Mouse (Mus musculus): ENCODE data around the gene Gtf2i.

Gtf2i gene

GRCm38 (mm10) chr5:134322355-134322754 is 7.8 kb upstream of the Gtf2i start:
- no peak for DNase-seq (ENCODE audit: low read depth, low spot score)

- no peak for DNase-seq (ENCODE audit: low read depth, low spot score)
Measured at GRCm38 (mm10) chr5:134321699-134322098, 7.1 kb upstream of the Gtf2i start.

- DNase-seq (ENCODE audit: low read depth, low spot score) = no peak
Measured at GRCm38 (mm10) chr5:134318903-134319302, 4.3 kb upstream of the Gtf2i start.

GRCm38 (mm10) chr5:134316721-134317120 is 2.2 kb upstream of the Gtf2i start:
- DNase-seq (ENCODE audit: low read depth, low spot score) = no peak

GRCm38 (mm10) chr5:134315623-134316350 is 1.2 kb upstream of the Gtf2i start:
- no peak for DNase-seq (ENCODE audit: low read depth, low spot score)

GRCm38 (mm10) chr5:134314068-134314674 is 389 bp downstream of the Gtf2i start:
- DNase-seq (ENCODE audit: low read depth, low spot score) = peak; percentile 19

GRCm38 (mm10) chr5:134313451-134314067 is 1.0 kb downstream of the Gtf2i start:
- peak; percentile 82 for DNase-seq (ENCODE audit: low read depth, low spot score)

- DNase-seq (ENCODE audit: low read depth, low spot score) = no peak
Measured at GRCm38 (mm10) chr5:134312691-134313450, 1.7 kb downstream of the Gtf2i start.

GRCm38 (mm10) chr5:134311894-134312411 is 2.6 kb downstream of the Gtf2i start:
- DNase-seq (ENCODE audit: low read depth, low spot score) = no peak

- no peak for DNase-seq (ENCODE audit: low read depth, low spot score)
Measured at GRCm38 (mm10) chr5:134310201-134310600, 4.4 kb downstream of the Gtf2i start.

GRCm38 (mm10) chr5:134309345-134309744 is 5.2 kb downstream of the Gtf2i start:
- DNase-seq (ENCODE audit: low read depth, low spot score) = no peak

- DNase-seq (ENCODE audit: low read depth, low spot score) = no peak
Measured at GRCm38 (mm10) chr5:134304639-134305038, 9.9 kb downstream of the Gtf2i start.

GRCm38 (mm10) chr5:134295277-134296050 is 19.1 kb downstream of the Gtf2i start:
- DNase-seq (ENCODE audit: low read depth, low spot score) = no peak

- DNase-seq (ENCODE audit: low read depth, low spot score) = no peak
Measured at GRCm38 (mm10) chr5:134294606-134295005, 20.0 kb downstream of the Gtf2i start.

- no peak for DNase-seq (ENCODE audit: low read depth, low spot score)
Measured at GRCm38 (mm10) chr5:134291096-134291495, 23.5 kb downstream of the Gtf2i start.

GRCm38 (mm10) chr5:134289935-134290560 is 24.5 kb downstream of the Gtf2i start:
- no peak for DNase-seq (ENCODE audit: low read depth, low spot score)

GRCm38 (mm10) chr5:134288071-134288470 is 26.5 kb downstream of the Gtf2i start:
- DNase-seq (ENCODE audit: low read depth, low spot score) = no peak

GRCm38 (mm10) chr5:134284921-134285320 is 29.6 kb downstream of the Gtf2i start:
- no peak for DNase-seq (ENCODE audit: low read depth, low spot score)

- no peak for DNase-seq (ENCODE audit: low read depth, low spot score)
Measured at GRCm38 (mm10) chr5:134282603-134283002, 32.0 kb downstream of the Gtf2i start.

- DNase-seq (ENCODE audit: low read depth, low spot score) = no peak
Measured at GRCm38 (mm10) chr5:134282076-134282475, 32.5 kb downstream of the Gtf2i start.

- no peak for DNase-seq (ENCODE audit: low read depth, low spot score)
Measured at GRCm38 (mm10) chr5:134279371-134279770, 35.2 kb downstream of the Gtf2i start.
